Comparison of ENCODE assay signal across 16 mouse cellular contexts in genomic region chr15:40020097-40020496, GRCm38 (mm10).
"Had no signal": no experiment of that assay in that cellular context is flagged by ENCODE, and none has a peak within 500 bp of the region (broad histone marks: within the 10 kb centered on the region; RNA-seq: fewer than 3 reads in every experiment).

No protein-coding gene starts in this region.

- H3K4me3 ChIP-seq: limb, embryonic 15.5 days; liver, embryonic 12.5 days; midbrain, embryonic 12.5 days; neural tube, embryonic 13.5 days; stomach, embryonic 15.5 days had no signal

- DNase-seq: kidney, adult 8-10 months; kidney, postnatal 25 days; left cerebral cortex, postnatal 4 days; lung, embryonic 14.5 days; lung, postnatal 10 days; lung, postnatal 4 days; retina, postnatal 1 day; right cerebral cortex, postnatal 4 days; thymus, adult 2 months; thymus, postnatal 25 days had no signal

- H3K4me1 ChIP-seq: limb, embryonic 15.5 days; liver, embryonic 12.5 days; stomach, embryonic 15.5 days had no signal

- H3K27ac ChIP-seq: limb, embryonic 15.5 days; liver, embryonic 12.5 days; midbrain, embryonic 12.5 days; neural tube, embryonic 13.5 days; stomach, embryonic 15.5 days had no signal

- ATAC-seq: liver, embryonic 12.5 days; midbrain, embryonic 16.5 days had no signal
